ENCODE assay signal across 8 mouse cellular contexts in the genomic region with DNA sequence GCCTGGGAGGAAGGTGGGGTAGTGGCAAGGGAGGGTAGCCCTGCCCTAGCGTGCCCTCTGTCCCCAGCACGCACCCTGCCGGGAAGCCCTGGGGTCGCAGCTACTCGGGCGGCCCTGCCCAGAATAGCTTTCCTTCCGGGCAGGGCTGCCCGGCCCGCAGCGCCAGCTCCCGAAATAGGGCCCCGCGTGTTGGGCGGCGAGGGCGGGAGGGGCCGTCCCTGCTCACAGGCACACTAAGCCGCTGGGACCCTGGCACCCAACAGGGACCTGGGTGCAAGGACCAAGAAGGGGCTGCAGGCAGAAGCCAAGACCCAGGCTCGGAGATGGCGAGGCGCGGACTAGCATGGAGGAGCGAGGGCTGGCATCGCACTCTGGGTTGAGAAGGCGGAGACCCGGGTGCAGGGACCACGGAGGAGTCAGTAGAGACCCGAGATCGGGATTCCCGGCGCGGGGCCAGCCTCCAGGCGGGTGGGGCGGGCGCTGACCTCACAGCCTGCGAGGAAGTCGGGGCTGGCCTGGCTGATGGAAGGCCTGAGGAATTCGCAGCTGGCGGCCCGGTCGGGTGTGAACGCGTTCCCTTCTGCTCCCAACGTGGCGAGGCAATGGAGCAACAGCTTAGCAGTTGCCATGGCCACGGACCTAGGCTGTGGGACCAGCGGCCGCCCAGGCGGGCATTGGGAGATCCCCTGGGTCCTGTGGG. TPM values are rescaled to one million over a fixed set of nuclear protein-coding genes. Genes with fewer than 3 reads are reported as not detected.
A peak's percentile ranks its signal among the peaks of the same experiment; 100 is the strongest.
DNase-seq lines count a peak whose midpoint lies in the region; ATAC-seq and TF ChIP-seq lines count a peak whose summit lies in the region.

No protein-coding gene starts in this region.

- no peak overlapping the region for H3K27ac ChIP-seq in forebrain, embryonic 15.5 days (replicated peaks)
- no peak overlapping the region for H3K27ac ChIP-seq in limb, embryonic 11.5 days (replicated peaks; ENCODE audit: low read depth, low read length)
- H3K27ac ChIP-seq in midbrain, embryonic 10.5 days (replicated peaks) = peak overlapping the region; percentile 90
- H3K27ac ChIP-seq in stomach, postnatal 0 days (replicated peaks) = peak overlapping the region; percentile 84

- H3K9me3 ChIP-seq in forebrain, embryonic 15.5 days = no peaks in the 10 kb centered on the region
- H3K9me3 ChIP-seq in limb, embryonic 11.5 days (ENCODE audit: control insufficient read depth, low read length) = no peaks in the 10 kb centered on the region
- no peaks in the 10 kb centered on the region for H3K9me3 ChIP-seq in midbrain, embryonic 10.5 days (replicated peaks)
- H3K9me3 ChIP-seq in stomach, postnatal 0 days (ENCODE audit: control insufficient read depth, low read length) = no peaks in the 10 kb centered on the region

- peak overlapping the region; percentile 29 for H3K4me3 ChIP-seq in forebrain, embryonic 15.5 days
- peak overlapping the region; percentile 31 for H3K4me3 ChIP-seq in limb, embryonic 11.5 days (ENCODE audit: low read depth, low read length)
- peak overlapping the region; percentile 49 for H3K4me3 ChIP-seq in midbrain, embryonic 10.5 days
- peak overlapping the region; percentile 31 for H3K4me3 ChIP-seq in stomach, postnatal 0 days (ENCODE audit: low read depth, low read length)

- no peak for TF ChIP-seq EP300 in stomach, postnatal 0 days (optimal IDR thresholded peaks at IDR 0.05)

- peak; percentile 50 to 54 for DNase-seq in B cell, adult 2 months
- DNase-seq in NIH3T3 (ENCODE audit: low read depth) = peak; percentile 97
- peak; percentile 93 for DNase-seq in heart, postnatal 4 days
- peak; percentile 86 for DNase-seq in limb, embryonic 11.5 days (ENCODE audit: low spot score)
- peak; percentile 91 for DNase-seq in midbrain, embryonic 10.5 days (ENCODE audit: low spot score)
- peak; percentile 91 for DNase-seq in stomach, postnatal 0 days (ENCODE audit: low spot score)
- DNase-seq in T-cell, adult 2 months (ENCODE audit: low spot score) = no peak

- ATAC-seq in forebrain, embryonic 15.5 days (replicated peaks) = peak; percentile 84
- peak; percentile 62; the same call in 1 of the 2 replicates for ATAC-seq in limb, embryonic 11.5 days (ENCODE audit: insufficient number of reproducible peaks, low FRiP score, low TSS enrichment, low read depth)
- ATAC-seq in stomach, postnatal 0 days (ENCODE audit: low FRiP score, low TSS enrichment) = peak; percentile 87

- under 1% methylated on average over 49 of the region's 49 CpGs for WGBS in forebrain, embryonic 15.5 days
- 3% methylated on average over 49 of the region's 49 CpGs for WGBS in limb, embryonic 11.5 days
- WGBS in midbrain, embryonic 10.5 days = 3% methylated on average over 49 of the region's 49 CpGs
- 1% methylated on average over 47 of the region's 49 CpGs for WGBS in stomach, postnatal 0 days

- H3K27me3 ChIP-seq in forebrain, embryonic 15.5 days = no peaks in the 10 kb centered on the region
- H3K27me3 ChIP-seq in limb, embryonic 11.5 days (ENCODE audit: control insufficient read depth, insufficient read depth, low read length) = no peaks in the 10 kb centered on the region; the same call in 1 of the 2 replicates
- H3K27me3 ChIP-seq in midbrain, embryonic 10.5 days (ENCODE audit: low read depth, poor library complexity, severe bottlenecking) = peaks cover 70% of the 10 kb centered on the region
- no peaks in the 10 kb centered on the region for H3K27me3 ChIP-seq in stomach, postnatal 0 days (ENCODE audit: control insufficient read depth, insufficient read depth, low read length)

- peak overlapping the region; percentile 48 for H3K9ac ChIP-seq in forebrain, embryonic 15.5 days (replicated peaks)
- H3K9ac ChIP-seq in limb, embryonic 11.5 days (ENCODE audit: low read length) = peak overlapping the region; percentile 56
- H3K9ac ChIP-seq in stomach, postnatal 0 days (ENCODE audit: low read length) = peak overlapping the region; percentile 66

- H3K4me1 ChIP-seq in forebrain, embryonic 15.5 days = peaks cover 14% of the 10 kb centered on the region
- peaks cover 20% of the 10 kb centered on the region for H3K4me1 ChIP-seq in limb, embryonic 11.5 days (ENCODE audit: control insufficient read depth, insufficient read depth, low read length)
- peaks cover 50% of the 10 kb centered on the region for H3K4me1 ChIP-seq in midbrain, embryonic 10.5 days
- peaks cover 10% of the 10 kb centered on the region; the same call in 1 of the 2 replicates for H3K4me1 ChIP-seq in stomach, postnatal 0 days (replicated peaks; ENCODE audit: control insufficient read depth, insufficient read depth)

- no peaks in the 10 kb centered on the region for H3K36me3 ChIP-seq in forebrain, embryonic 15.5 days
- no peaks in the 10 kb centered on the region for H3K36me3 ChIP-seq in limb, embryonic 11.5 days (ENCODE audit: control insufficient read depth, insufficient read depth, low read length)
- no peaks in the 10 kb centered on the region for H3K36me3 ChIP-seq in midbrain, embryonic 10.5 days
- no peaks in the 10 kb centered on the region for H3K36me3 ChIP-seq in stomach, postnatal 0 days (ENCODE audit: control insufficient read depth, insufficient read depth, low read length)

- peak overlapping the region; percentile 60 for H3K4me2 ChIP-seq in forebrain, embryonic 15.5 days (replicated peaks)
- H3K4me2 ChIP-seq in limb, embryonic 11.5 days (ENCODE audit: low read depth, severe bottlenecking) = peak overlapping the region; percentile 85
- peak overlapping the region; percentile 61 for H3K4me2 ChIP-seq in stomach, postnatal 0 days (replicated peaks; ENCODE audit: low read depth)

- peak; percentile 45 for TF ChIP-seq CTCF in stomach, postnatal 0 days (IDR thresholded peaks at IDR 0.05; ENCODE audit: low read depth)

RNA-seq across cellular contexts. Expression of a gene that starts 20.3 kb away (rescaled TPM):
- 14.2 and 15.1 TPM in 2 replicates for polyA plus RNA-seq in forebrain, embryonic 15.5 days (2015; fragmentation: Nextera tagmentation; extraction: Ambion mirVana)
- total RNA-seq in heart, postnatal 4 days (2021) = 1 to 10 TPM; 5.5 TPM
- polyA plus RNA-seq in limb, embryonic 11.5 days (2014; fragmentation: Nextera tagmentation; extraction: Ambion mirVana) = 5.4 and 6.7 TPM in 2 replicates
- 14.1 and 14.3 TPM in 2 replicates for polyA plus RNA-seq in midbrain, embryonic 10.5 days (2016; fragmentation: Nextera tagmentation; extraction: Ambion mirVana)
- polyA plus RNA-seq in stomach, postnatal 0 days (2015; fragmentation: Nextera tagmentation; extraction: Ambion mirVana) = 13.5 and 15.7 TPM in 2 replicates

RNA-seq across cellular contexts. Expression of a gene that starts 36.5 kb away (rescaled TPM):
- 52.9 and 54.3 TPM in 2 replicates for polyA plus RNA-seq in forebrain, embryonic 15.5 days (2015; fragmentation: Nextera tagmentation; extraction: Ambion mirVana)
- total RNA-seq in heart, postnatal 4 days (2021) = 10 to 100 TPM; 25.0 to 26.2 TPM
- 38.4 and 39.3 TPM in 2 replicates for polyA plus RNA-seq in limb, embryonic 11.5 days (2014; fragmentation: Nextera tagmentation; extraction: Ambion mirVana)
- 45.0 and 46.3 TPM in 2 replicates for polyA plus RNA-seq in midbrain, embryonic 10.5 days (2016; fragmentation: Nextera tagmentation; extraction: Ambion mirVana)
- 28.7 and 29.4 TPM in 2 replicates for polyA plus RNA-seq in stomach, postnatal 0 days (2015; fragmentation: Nextera tagmentation; extraction: Ambion mirVana)

Comparison
In these comparisons a context has a peak if more than half of its experiments do, and no peak if none do; other contexts are left out.
1. H3K27ac ChIP-seq: peak in midbrain, embryonic 10.5 days (single experiment) and stomach, postnatal 0 days (single experiment); none in forebrain, embryonic 15.5 days (single experiment) and limb, embryonic 11.5 days (single experiment).
2. Peak in every context shown above with its lines, with median percentiles within 50 percentile points of each other: ATAC-seq, H3K4me2 ChIP-seq, H3K4me3 ChIP-seq and H3K9ac ChIP-seq.